Mouse (Mus musculus) embryonic facial prominence, embryonic 11.5 days (tissue): ENCODE data around the gene Emp2. TPM values are rescaled to one million over a fixed set of nuclear protein-coding genes. Genes with fewer than 3 reads are reported as not detected.

ENCODE experiments used
- ATAC-seq: fragments of 200-750 bp; cut with Nextera tagmentation; replicated peaks from 2 replicates; pipeline ENCODE4 v1.8.0; 2017; ENCODE audit warnings: low read depth; ENCODE audit not compliant: insufficient number of reproducible peaks, low FRiP score, low TSS enrichment
- DNase-seq: peaks from one replicate; pipeline ENCODE4 v3.0.0-alpha.2; 2015; ENCODE audit warnings: low spot score
- H3K27ac ChIP-seq: fragments of 300-500 bp; sonication (generic); replicated peaks from 2 replicates; pipeline ENCODE4 v1.5.1; 2014; ENCODE audit warnings: mild to moderate bottlenecking, low read depth, low read length, control low read depth
- H3K27me3 ChIP-seq: fragments of 300-500 bp; sonication (generic); 2 replicates; pipeline ENCODE4 v1.6.1; 2014; ENCODE audit warnings: mild to moderate bottlenecking, low read length, moderate library complexity, mixed read lengths; ENCODE audit not compliant: control insufficient read depth, insufficient read depth
- H3K36me3 ChIP-seq: fragments of 300-500 bp; sonication (generic); replicated peaks from 2 replicates; pipeline ENCODE4 v1.6.1; 2014; ENCODE audit warnings: low read depth, mild to moderate bottlenecking, low read length, moderate library complexity, mixed read lengths; ENCODE audit not compliant: control insufficient read depth, insufficient read depth
- H3K4me1 ChIP-seq: fragments of 300-500 bp; sonication (generic); 2 replicates; pipeline ENCODE4 v1.6.1; 2014; ENCODE audit warnings: low read length, mixed read lengths; ENCODE audit not compliant: control insufficient read depth, insufficient read depth
- H3K4me2 ChIP-seq: fragments of 300-500 bp; sonication (generic); 2 replicates; pipeline ENCODE4 v1.6.1; 2014; ENCODE audit warnings: low read depth, mild to moderate bottlenecking, control low read depth, low read length, moderate library complexity
- H3K4me3 ChIP-seq: fragments of 300-500 bp; sonication (generic); 2 replicates; pipeline ENCODE4 v1.5.1; 2014; ENCODE audit warnings: low read depth, low read length, control low read depth
- H3K9ac ChIP-seq: fragments of 300-500 bp; sonication (generic); replicated peaks from 2 replicates; pipeline ENCODE4 v1.6.1; 2014; ENCODE audit warnings: mild to moderate bottlenecking, control low read depth, low read length
- H3K9me3 ChIP-seq: fragments of 300-500 bp; sonication (generic); replicated peaks from 2 replicates; pipeline ENCODE4 v1.6.1; 2016; ENCODE audit warnings: mild to moderate bottlenecking, low read length, inconsistent platforms, mixed read lengths; ENCODE audit not compliant: control insufficient read depth
- WGBS: fragments of 180-500 bp; shearing (Covaris S2); extraction: QIAGEN DNeasy Blood & Tissue Kit; methylation state at CpG from one replicate; pipeline ENCODE4 v1.1.7; 2014; 5-methylcytosine and 5-hydroxymethylcytosine counted together
- polyA plus RNA-seq: library from polyadenylated mRNA; unstranded; fragments of >200 nt; fragmentation: Nextera tagmentation; extraction: Ambion mirVana; gene quantifications from 2 replicates; pipeline ENCODE4 v1.2.1, GENCODE M21; 2014

The Emp2 gene
- polyA plus RNA-seq: 4.8 and 5.0 TPM in 2 replicates

DNA sequence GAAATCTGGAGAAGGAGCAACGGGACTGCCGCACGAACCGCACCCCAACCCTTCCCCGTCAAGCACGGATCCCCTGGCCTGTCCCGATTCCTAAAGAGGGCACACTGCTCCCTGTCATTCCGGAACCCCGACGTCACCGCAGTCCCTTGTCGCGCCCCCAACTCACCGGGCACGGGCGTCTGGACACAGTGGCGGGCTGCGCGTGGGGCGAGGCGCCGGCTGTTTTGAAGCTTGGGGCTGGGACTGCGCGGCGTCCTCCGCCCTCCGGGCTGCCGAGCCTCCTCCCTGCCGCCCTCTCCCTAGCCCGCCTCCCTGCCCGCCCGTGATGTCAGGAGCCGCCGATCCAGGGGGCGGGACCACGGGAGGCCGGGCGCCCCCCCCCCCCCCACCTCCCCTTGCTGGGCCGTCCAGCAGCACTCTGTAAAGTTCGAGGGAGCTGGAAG, at the start of gene Emp2:
Gene Emp2, minus strand, starts transcription at position 323 of the 443 bp plus-strand sequence.
- WGBS: 0% methylated on average over 24 of the region's 40 CpGs
- DNase-seq (peak; percentile 69), ATAC-seq (peak; percentile 85)
- Histone ChIP-seq H3K36me3 (no peaks in the 10 kb centered on the region), H3K9me3 (no peaks in the 10 kb centered on the region), H3K27ac (no peak within 1 kb of the TSS), H3K4me2 (peak within 1 kb of the TSS; percentile 86), H3K4me1 (0 out of 2 replicates have a peak, but pooled peaks cover 3% of the 10 kb centered on the region), H3K9ac (peak within 1 kb of the TSS; percentile 53), H3K4me3 (peak within 1 kb of the TSS; percentile 46), H3K27me3 (no peaks in the 10 kb centered on the region)

DNA sequence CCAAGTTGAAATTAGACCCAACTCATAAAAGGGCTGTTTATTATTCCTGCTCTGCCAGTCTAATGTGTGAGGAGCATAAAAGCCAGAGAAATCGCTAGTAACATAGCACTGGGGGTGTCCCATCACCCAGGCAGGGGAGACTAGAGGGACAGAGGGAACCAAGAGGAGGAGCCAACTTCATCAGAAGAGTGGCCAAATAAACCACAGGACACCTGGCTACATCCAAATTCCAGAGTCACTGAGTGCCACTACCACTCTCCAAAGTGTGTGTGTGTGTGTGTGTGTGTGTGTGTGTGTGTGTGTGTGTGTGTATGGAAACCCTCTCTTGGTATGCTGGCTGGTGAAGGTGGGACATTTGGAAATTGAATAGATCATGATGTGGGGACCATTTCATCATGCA, 49.3 kb upstream of the Emp2 start:
- Histone ChIP-seq H3K36me3 (no peaks in the 10 kb centered on the region), H3K4me1 (no peaks in the 10 kb centered on the region), H3K27ac (no peak overlapping the region), H3K4me3 (no peak overlapping the region), H3K4me2 (no peak overlapping the region), H3K27me3 (no peaks in the 10 kb centered on the region), H3K9ac (no peak overlapping the region), H3K9me3 (no peaks in the 10 kb centered on the region)
- ATAC-seq (no peak), DNase-seq (no peak)
- WGBS: 80% methylated on average over 1 of the region's 1 CpGs

DNA sequence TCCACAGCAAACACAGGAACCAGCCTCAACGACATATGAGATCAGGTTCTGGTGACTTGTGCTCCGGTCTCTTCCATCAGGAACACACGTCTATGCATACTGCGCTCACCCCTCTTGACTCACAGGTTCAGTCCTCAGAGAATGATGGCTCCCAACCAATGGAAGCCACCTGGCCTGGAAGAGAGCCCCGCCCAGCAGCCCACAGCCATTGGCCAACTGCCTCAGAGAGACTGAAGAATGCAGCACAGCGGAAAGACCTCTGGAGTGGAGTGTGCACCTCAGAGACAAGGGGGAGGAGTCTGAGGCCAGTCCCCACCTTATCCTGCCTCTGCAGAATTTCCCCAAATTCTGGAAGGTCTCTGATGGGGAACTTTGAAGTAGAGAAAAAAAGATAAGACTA, 45.5 kb upstream of the Emp2 start:
- DNase-seq (no peak), ATAC-seq (no peak)
- Histone ChIP-seq H3K27ac (no peak overlapping the region), H3K9ac (no peak overlapping the region), H3K4me1 (no peaks in the 10 kb centered on the region), H3K4me2 (no peak overlapping the region), H3K9me3 (no peaks in the 10 kb centered on the region), H3K4me3 (no peak overlapping the region), H3K36me3 (no peaks in the 10 kb centered on the region), H3K27me3 (no peaks in the 10 kb centered on the region)
- 80% methylated on average over 6 of the region's 6 CpGs for WGBS

DNA sequence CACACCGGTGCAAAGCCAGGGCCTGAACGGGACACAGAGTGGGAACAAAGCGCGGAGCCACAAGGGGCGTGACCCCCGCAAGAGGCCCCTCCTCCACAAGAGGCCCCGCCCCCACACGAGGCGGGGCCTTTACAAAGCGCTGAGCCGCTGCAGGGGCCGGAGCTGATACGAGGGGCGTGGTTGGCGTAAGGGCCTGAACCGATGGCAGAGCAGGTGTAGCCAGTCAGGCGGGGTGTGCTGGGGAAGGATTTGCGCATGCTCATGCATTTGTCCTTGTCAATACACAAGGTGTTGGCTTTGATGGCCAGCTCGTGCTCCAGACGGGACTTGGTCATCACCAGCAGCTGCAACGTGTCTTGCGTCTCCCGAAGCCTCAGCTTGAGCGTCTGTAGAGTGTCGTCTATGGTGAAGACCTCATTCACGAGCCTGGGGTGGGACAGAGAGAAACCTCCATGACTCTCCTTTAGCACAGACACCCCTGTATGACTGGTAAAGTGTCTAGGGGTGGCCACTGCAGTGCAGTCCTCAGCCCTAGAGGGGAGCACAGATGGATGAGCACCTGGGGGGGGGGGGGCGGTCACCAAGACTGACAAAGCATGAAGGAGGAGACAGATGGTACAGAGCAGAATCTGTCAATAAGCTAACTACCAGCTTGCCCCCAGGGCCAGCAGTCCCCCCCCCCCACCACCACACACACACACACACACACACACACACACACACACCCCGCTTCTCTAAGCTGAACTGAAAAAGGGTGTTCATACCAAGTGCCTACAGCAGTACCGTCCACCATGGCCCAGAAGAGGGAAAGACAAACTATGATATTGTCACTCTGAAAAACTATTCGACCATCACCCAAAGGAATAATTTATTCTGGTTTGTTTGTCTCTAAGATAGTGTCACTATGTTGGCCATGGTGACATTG, 44.5 kb upstream of the Emp2 start:
- Histone ChIP-seq H3K4me2 (peak overlapping the region; percentile 35), H3K36me3 (no peaks in the 10 kb centered on the region), H3K9me3 (no peaks in the 10 kb centered on the region), H3K9ac (no peak overlapping the region), H3K4me3 (0 out of 2 replicates have a peak overlapping the region, but pooled peaks have one; percentile 2), H3K27ac (no peak overlapping the region), H3K27me3 (no peaks in the 10 kb centered on the region), H3K4me1 (no peaks in the 10 kb centered on the region)
- WGBS: 16% methylated on average over 30 of the region's 30 CpGs
- peak; percentile 84 for DNase-seq
- peak; percentile 82 for ATAC-seq

DNA sequence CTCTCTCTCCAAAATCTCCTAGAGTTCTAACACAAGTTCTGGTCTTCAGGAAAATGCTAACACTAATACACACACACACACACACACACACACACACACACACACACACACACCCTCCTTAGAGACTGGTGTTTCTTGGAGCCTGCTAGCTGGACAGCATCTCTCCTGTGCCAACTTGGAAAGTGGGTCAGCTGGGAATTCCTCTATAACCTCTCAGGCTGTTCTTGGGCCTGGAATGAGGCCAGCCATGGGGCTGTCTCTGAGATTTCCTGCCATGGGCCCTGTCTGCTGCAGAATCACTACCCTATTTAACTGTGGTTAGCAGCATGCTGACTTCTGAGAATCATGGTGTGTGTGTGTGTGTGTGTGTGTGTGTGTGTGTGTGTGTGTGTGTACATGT, 41.2 kb upstream of the Emp2 start:
- Histone ChIP-seq H3K27me3 (no peaks in the 10 kb centered on the region), H3K4me1 (no peaks in the 10 kb centered on the region), H3K9ac (no peak overlapping the region), H3K4me2 (no peak overlapping the region), H3K36me3 (no peaks in the 10 kb centered on the region), H3K9me3 (no peaks in the 10 kb centered on the region), H3K27ac (no peak overlapping the region), H3K4me3 (no peak overlapping the region)
- DNase-seq (no peak), ATAC-seq (no peak)

DNA sequence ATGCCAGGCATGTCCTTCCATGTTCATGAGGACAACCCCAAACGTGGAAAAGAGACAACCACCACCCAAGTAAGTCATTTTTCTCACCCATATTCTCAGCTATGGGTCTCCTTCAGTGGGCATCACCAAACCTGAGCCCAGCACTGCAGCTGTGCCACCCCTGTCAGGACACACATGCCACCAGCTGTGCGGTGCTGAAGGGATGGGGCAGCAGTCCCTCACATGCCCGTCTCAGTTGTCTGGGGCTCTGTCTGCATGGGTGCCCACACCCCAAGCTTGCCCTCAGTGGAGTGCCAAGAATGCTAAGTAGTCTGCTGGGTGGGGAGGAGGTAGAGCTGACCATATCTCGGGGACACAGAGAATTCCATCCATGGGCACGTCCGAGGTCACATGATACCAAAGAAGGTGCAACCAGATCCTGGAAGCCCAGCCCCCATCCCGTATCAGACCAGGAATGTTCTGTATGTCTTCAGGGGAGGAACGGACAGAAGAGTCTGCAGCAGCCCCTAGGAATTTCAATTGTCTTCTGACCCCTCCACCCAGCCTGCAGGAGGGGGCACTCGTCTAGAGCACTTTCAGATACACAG, 37.4 kb upstream of the Emp2 start:
- no peak for DNase-seq
- Histone ChIP-seq H3K27me3 (no peaks in the 10 kb centered on the region), H3K4me3 (no peak overlapping the region), H3K9me3 (no peaks in the 10 kb centered on the region), H3K36me3 (no peaks in the 10 kb centered on the region), H3K9ac (no peak overlapping the region), H3K4me1 (no peaks in the 10 kb centered on the region), H3K27ac (no peak overlapping the region), H3K4me2 (no peak overlapping the region)
- ATAC-seq: no peak
- 57% methylated on average over 9 of the region's 9 CpGs for WGBS

DNA sequence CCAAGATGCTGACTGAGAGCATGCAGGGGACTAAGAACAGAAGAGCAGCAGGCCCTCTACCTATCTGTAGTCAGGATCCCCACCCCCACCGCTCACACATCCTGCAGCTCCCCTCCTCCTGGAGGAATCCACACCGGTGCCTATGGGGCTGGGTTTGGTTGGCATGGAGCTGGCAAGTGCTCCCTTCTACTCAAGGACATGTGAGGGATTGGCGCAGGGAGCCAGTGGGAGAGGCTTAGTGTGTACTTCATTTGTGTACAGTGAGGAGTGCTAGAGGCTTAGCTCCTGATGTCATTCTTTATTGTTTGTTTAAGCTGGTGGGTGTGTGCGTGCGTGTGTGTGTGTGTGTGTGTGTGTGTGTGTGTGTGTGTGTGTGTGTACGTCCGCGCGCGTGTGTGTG, 36.1 kb upstream of the Emp2 start:
- ATAC-seq: no peak
- H3K4me3 ChIP-seq: no peak overlapping the region
- no peak overlapping the region for H3K27ac ChIP-seq
- no peak for DNase-seq
- H3K27me3 ChIP-seq: no peaks in the 10 kb centered on the region
- no peak overlapping the region for H3K9ac ChIP-seq
- H3K4me1 ChIP-seq: no peaks in the 10 kb centered on the region
- no peak overlapping the region for H3K4me2 ChIP-seq
- no peaks in the 10 kb centered on the region for H3K36me3 ChIP-seq
- H3K9me3 ChIP-seq: no peaks in the 10 kb centered on the region
- WGBS: 84% methylated on average over 10 of the region's 10 CpGs

DNA sequence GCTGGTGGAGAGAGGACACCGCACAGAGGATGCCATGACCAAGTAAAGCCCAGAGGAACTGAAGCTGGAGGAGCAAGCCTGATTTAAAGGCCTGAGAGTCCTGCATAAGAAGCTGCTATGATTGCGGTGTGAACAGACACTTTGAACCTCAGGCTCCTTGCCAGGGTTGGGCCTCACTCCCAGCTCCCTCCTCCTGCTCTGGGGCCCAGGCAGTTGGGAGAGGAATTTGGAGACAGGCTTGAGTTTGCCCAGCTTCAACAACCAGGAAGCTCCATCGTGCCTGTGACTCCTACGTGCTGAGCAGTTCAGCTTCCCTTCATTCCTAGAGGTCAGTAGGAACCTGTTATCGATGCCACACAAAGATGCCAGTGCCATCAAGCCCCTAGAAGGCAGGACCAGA, 35.7 kb upstream of the Emp2 start:
- H3K9me3 ChIP-seq: no peaks in the 10 kb centered on the region
- no peak overlapping the region for H3K9ac ChIP-seq
- no peak overlapping the region for H3K4me2 ChIP-seq
- no peaks in the 10 kb centered on the region for H3K36me3 ChIP-seq
- 73% methylated on average over 5 of the region's 5 CpGs for WGBS
- DNase-seq: no peak
- no peak overlapping the region for H3K27ac ChIP-seq
- no peaks in the 10 kb centered on the region for H3K4me1 ChIP-seq
- H3K4me3 ChIP-seq: no peak overlapping the region
- H3K27me3 ChIP-seq: no peaks in the 10 kb centered on the region
- no peak for ATAC-seq
